Mouse (Mus musculus): ENCODE measurements around the gene Ccdc185.

Gene Ccdc185

DNA sequence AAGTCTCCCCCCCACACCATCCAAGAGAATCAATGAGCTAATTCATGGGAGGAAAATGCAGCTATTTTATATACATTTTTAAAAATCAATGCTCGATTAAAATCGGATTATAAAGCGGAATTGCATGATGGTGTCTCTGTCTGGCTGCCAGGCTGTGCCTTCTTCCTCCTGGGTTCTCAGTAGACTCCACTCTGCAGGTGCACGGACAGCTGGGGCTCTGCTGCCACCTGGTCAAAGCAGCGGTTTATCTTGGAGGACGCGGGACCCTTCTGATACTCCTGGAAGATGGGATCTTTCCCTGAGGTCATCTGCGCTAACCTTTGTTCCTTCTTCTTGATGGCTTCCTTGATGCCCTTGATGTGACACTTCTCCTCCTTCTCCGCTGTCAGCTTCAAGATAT lies 1.9 kb downstream of the Ccdc185 start:
- no peak for DNase-seq (ENCODE audit: low read depth, low spot score)

DNA sequence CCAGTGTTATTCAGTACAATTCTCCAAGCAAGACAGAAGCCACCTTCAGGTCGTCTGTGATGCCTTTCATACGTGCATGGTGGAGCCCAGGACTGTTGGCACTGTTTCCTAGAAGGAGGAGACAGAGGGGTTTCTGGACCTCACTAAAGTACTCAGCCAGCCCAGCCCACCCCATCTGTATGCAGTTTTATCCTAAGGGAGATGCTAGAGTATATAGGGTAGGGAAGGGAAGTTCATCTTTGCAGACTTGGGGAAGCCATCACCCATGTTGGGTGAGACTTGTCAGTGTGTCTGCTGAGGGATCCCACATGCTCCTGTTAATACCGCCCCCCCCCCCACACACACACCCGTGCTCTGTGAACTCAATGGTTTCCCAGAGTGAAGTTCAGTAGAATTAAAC lies 13.1 kb downstream of the Ccdc185 start:
- DNase-seq (ENCODE audit: low read depth, low spot score): no peak

DNA sequence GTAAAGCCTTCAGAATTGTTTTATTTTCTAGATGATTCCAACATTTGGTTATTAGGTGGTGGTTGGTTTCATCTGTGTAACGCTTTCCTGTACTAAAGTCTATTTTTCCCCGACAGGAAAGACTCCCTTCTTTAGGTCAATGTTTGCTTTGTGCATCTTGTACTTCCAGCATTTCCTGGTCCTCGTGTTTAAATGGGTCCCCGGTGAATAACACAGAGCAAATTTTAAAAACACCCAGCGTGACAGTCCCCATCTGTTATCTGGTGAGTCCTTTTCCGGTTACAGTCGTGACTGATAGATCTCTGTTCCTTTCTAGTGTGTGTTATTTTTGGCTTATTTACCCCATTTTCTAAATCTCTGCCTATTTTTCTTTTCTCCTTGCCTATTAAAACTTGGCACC lies 16.3 kb downstream of the Ccdc185 start:
- DNase-seq (ENCODE audit: low read depth, low spot score): no peak

DNA sequence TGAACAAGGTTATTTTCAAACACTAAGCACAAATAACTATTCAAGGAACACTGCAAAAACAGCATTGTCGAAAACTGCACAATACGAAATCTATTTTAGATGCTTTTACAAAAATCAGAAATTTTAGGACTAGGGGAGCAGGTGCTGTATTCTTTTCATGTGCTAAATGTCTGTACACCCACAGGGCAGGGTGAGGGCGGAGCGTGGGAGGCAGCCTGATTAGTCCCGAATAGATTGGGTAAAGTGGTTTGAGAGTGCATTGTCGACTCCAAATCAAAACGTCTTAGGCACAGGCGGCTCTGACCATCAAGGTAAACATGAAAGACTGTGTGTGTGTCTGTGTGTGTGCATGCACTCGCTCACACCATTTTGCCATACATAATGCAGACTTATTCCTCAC lies 20.0 kb downstream of the Ccdc185 start:
- DNase-seq (ENCODE audit: low read depth, low spot score): no peak

DNA sequence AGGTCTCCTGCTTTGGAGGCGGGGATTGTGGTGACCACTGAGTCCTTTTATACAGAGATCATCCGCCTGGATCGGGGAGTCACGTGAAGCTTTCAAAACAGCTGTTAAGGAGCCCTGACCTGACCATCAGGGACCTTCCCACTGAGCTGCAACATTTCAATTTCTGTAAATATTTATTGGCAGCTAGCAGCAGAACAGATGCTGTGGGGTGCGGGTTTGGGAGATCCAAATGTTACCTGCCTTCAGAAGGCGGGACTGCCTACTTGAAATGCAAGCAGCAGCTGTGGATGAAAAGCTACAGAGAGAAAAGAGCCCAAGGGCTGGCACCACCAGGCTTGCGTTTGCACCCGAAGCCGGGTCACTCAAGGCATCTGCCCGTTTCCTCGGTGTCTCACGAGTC lies 21.4 kb downstream of the Ccdc185 start:
- DNase-seq (ENCODE audit: low read depth, low spot score): no peak

DNA sequence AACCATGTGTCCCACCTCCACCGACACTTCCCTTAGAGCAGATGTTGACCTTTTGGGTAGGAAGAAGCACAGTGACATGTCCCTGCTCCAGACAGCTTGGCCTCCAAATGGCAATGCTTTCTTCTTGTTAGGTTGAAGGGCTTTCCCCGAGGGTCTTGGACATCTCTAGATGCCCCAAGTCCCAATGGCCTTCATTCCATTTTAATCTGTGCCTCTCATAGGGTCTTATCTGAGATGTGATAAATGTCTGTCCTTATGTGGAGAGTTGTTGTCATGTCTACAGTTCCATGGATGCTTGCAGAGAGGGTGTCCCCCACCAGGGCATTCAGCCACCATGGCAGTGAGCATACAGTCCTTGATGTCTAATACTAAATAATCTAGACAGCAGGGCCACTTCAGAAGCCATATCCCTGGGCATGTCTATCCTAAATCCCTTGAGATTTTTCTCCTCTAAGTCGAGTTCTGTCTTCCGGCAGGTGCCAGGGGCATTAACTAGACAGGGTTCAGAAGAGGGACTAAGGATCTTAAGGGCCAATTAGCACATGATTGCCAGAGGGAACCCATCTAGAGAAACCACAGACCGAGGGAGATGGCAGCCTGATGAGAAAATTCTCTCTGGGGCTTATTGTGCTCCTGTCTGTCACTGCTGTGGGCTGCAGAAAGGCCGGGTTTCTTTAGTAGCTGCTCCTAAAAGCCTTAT lies 34.6 kb downstream of the Ccdc185 start:
- no peak for DNase-seq (ENCODE audit: low read depth, low spot score)

DNA sequence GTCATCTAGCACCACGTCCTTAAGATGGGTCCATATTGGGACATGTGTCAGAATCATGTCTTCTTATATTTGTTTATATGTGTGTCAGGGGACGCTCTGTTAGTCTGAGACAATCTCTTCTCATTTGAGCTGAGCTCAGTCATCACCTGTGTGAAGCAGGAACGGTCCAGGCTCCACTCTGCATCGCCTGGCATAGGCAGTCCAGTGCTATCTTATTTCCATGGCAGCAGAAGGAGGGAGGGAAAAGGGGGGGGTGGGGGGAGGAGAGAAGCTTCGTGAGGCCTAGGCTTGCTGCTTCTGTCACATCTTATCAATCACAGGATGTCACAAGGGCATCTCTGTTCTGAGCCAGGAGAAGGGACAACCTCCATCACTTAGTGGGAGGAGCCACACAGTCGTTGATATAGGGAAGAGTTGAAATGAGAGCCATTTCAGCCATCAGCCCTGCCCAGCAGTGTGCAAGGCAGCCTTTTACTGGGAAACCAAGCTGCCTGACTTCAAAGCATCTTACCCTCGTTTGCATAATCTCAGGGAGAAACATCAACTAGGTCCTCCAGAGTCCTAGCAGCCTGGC lies 37.5 kb downstream of the Ccdc185 start:
- DNase-seq (ENCODE audit: low read depth, low spot score): no peak

DNA sequence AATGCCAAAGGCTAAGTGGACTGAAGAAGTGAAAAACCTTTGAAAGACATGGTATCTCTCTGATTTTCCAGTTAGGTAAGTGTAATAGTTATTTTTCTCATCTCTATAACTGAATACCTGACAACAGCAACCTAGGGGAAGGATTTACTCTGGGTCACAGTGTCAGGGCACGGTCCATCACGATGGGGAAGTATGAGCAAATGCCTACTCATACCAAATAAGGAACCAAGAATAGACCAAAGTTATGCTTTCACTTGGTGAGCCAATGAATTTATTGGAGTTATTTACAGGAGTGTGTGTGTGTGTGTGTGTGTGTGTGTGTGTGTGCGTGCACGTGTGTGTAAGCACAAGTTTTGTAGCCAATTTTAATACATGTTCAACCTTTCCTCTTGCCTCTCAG lies 41.5 kb downstream of the Ccdc185 start:
- DNase-seq (ENCODE audit: low read depth, low spot score): no peak

DNA sequence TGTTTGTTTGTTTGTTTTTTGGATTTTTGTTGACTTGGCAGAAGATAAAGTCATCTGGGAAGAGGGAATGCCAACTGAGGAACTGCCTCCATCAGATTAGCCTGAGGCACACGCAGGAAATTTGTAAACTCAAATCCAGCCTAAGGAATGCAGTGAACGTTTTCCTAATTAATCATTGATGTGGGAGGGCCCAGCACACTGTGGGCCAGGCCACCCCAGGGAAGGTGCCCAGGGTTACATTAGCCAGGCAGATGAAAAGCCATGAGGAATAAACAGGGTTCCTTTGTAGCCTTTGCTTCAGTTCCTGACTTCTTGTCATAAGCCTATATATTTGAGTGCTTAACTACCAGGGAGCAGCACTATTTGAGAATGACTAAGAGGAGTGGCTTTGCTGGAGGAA lies 44.1 kb downstream of the Ccdc185 start:
- DNase-seq (ENCODE audit: low read depth, low spot score): no peak

DNA sequence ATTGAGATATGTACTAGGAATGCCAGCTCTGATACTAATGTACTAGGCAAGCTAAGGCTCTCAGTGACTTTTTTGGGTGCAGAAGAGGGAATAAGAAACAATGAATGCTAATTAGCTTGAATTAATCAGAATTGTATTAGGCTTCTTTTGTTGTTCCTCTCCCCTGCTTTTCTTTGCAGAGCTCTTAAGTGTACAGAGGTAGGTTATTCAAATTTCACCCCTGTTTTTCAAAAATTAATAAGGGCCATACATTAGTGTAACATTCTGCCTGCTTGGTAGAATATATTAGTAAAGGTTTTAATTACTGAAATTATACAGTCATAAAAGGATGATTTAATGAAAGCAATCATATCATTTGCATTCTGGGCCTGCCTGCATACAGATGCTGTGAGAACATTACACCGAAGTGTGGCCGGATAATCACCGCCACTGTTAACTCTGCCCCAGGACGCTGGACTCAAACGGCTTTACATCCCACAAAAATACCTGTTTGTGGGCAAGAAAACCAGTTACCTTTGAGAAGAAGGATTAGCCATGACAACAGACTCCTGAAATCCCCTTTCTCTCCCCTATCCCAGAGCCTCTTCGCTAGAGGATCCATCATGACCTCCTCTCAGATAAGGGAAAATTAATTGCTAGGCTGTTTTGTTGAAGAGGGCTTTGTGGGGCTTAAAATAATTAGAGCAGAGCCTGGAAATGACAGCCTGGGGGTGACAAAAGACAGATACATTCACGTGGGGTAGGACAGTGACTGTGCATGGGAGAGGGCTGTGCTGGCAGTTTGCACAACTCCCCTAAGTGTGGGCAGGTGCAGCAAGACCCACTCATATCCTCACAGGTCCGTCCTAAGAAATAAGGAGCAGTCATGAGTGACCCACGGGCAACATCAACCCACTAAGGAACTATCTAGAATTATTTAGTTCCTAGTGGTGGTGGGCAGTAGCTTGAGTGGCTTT lies 49.3 kb downstream of the Ccdc185 start:
- no peak for DNase-seq (ENCODE audit: low read depth, low spot score)
